Mouse (Mus musculus) heart, adult 2 months (tissue): Measurements from ENCODE around the gene Kcnj5.

ENCODE experiments used
- CTCF ChIP-seq: fragments of 200-600 bp; IDR thresholded peaks from 2 replicates; pipeline ENCODE4 v1.8.1; 2022; ENCODE audit warnings: antibody characterized with exemption, mild to moderate bottlenecking, moderate library complexity
- EP300 ChIP-seq: fragments of 200-500 bp; IDR thresholded peaks from 2 replicates; pipeline ENCODE4 v1.6.1; 2011; ENCODE audit warnings: low read depth, low read length, control low read depth; ENCODE audit not compliant: insufficient read depth
- POLR2A ChIP-seq: fragments of 200-500 bp; IDR thresholded peaks from 2 replicates; pipeline ENCODE4 v1.6.1; 2011; ENCODE audit warnings: mild to moderate bottlenecking, low read depth, low read length, control low read depth; ENCODE audit not compliant: insufficient read depth

- TF ChIP-seq EP300 = no peak
- TF ChIP-seq CTCF = no peak
- TF ChIP-seq POLR2A = no peak
These were observed 41.5 kb downstream of the Kcnj5 start for GRCm38 (mm10) chr9:32302501-32303150.
